Mouse (Mus musculus): ENCODE measurements around the gene 1700017B05Rik. TPM values are rescaled to one million over a fixed set of nuclear protein-coding genes. Genes with fewer than 3 reads are reported as not detected.
A peak's percentile ranks its signal among the peaks of the same experiment; 100 is the strongest.
"Not testable (repeated sequence)": the region's sequence is repeated elsewhere in the genome, so short reads cannot be mapped to it uniquely, and the experiment has no call there.

1700017B05Rik gene
- polyA plus RNA-seq (2015; fragmentation: Nextera tagmentation; extraction: Ambion mirVana) = 4.0 and 4.4 TPM in 2 replicates

DNA sequence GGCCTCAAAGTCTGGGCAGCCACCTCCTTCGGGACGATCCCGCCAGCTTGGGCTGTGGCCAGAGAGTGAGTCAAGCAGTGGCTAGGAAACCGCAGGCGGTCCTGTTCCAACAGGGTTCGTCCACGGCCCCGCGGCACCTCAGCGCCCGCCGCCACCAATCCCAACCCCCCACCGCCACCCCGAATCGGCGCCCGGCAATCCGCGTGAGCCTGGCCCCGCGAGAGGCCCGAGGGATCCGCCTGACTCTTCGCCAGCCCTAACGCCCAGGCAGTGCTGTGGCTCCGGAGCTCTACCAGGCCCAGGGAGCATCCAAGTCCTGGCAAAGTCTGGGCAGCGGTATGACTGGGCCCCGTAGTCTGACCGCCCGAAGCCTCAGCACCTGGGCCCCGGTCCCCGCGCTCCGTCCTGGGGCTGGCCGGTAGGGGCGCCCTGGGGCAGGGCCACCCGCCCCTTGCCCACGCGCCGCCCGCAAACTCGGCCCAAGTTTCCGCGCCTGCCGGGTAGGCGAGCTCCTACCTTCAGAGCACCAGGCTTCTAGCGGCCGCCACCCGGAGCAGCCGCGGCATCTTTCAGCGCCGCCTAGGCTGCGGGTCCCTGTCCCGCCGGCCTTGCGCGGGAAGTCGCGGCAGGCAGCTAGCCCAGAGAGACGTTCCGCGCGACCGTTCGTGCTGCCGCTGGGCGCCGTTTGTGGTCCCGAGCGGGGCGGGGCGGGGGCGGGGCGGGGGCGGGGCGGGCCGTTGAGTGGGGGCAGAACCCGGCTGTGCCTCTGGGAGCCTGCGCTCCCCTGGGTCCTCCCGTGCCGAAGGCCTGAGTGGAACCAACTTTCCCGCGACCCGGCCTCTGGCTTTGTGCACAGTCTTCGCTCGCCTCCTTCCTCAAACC is at the start of gene 1700017B05Rik:
1700017B05Rik (minus strand) TSS at position 700 of the 882 bp plus-strand sequence.
- no peaks in the 10 kb centered on the region for H3K36me3 ChIP-seq (replicated peaks)
- peak; percentile 72 for ATAC-seq (replicated peaks)
- H3K27ac ChIP-seq = peak within 1 kb of the TSS; percentile 13; the same call in 1 of the 2 replicates
- peak within 1 kb of the TSS; percentile 48 for H3K9ac ChIP-seq
- WGBS = under 1% methylated on average over 74 of the region's 87 CpGs
- H3K27me3 ChIP-seq (replicated peaks) = peaks cover 9% of the 10 kb centered on the region
- H3K9me3 ChIP-seq = no peaks in the 10 kb centered on the region
- H3K4me1 ChIP-seq = peaks cover 21% of the 10 kb centered on the region
- peak within 1 kb of the TSS; percentile 93 for H3K4me2 ChIP-seq
- peak within 1 kb of the TSS; percentile 60 for H3K4me3 ChIP-seq

- 93% methylated on average over 2 of the region's 2 CpGs for WGBS
- Histone ChIP-seq H3K27ac (no peak overlapping the region), H3K27me3 (replicated peaks) (no peaks in the 10 kb centered on the region), H3K4me3 (no peak overlapping the region), H3K9me3 (no peaks in the 10 kb centered on the region), H3K9ac (no peak overlapping the region), H3K4me1 (no peaks in the 10 kb centered on the region), H3K4me2 (no peak overlapping the region), H3K36me3 (replicated peaks) (no peaks in the 10 kb centered on the region)
- no peak for ATAC-seq (replicated peaks)
These were observed 48.5 kb upstream of the 1700017B05Rik start for GRCm38 (mm10) chr9:57310895-57311294.

GRCm38 (mm10) chr9:57309353-57309752 is 46.9 kb upstream of the 1700017B05Rik start:
- Histone ChIP-seq H3K4me1 (no peaks in the 10 kb centered on the region), H3K27ac (no peak overlapping the region), H3K4me3 (no peak overlapping the region), H3K9me3 (no peaks in the 10 kb centered on the region), H3K4me2 (no peak overlapping the region), H3K9ac (no peak overlapping the region), H3K36me3 (replicated peaks) (no peaks in the 10 kb centered on the region), H3K27me3 (replicated peaks) (no peaks in the 10 kb centered on the region)
- WGBS = 88% methylated on average over 4 of the region's 4 CpGs
- ATAC-seq (replicated peaks) = no peak

- no peaks in the 10 kb centered on the region for H3K4me1 ChIP-seq
- H3K36me3 ChIP-seq (replicated peaks) = no peaks in the 10 kb centered on the region
- no peak overlapping the region for H3K27ac ChIP-seq
- H3K9ac ChIP-seq = no peak overlapping the region
- no peaks in the 10 kb centered on the region for H3K9me3 ChIP-seq
- 87% methylated on average over 4 of the region's 4 CpGs for WGBS
- H3K4me2 ChIP-seq = no peak overlapping the region
- ATAC-seq (replicated peaks) = no peak
- no peak overlapping the region for H3K4me3 ChIP-seq
- H3K27me3 ChIP-seq (replicated peaks) = no peaks in the 10 kb centered on the region
These were observed 45.0 kb upstream of the 1700017B05Rik start for GRCm38 (mm10) chr9:57307456-57307855.

DNA sequence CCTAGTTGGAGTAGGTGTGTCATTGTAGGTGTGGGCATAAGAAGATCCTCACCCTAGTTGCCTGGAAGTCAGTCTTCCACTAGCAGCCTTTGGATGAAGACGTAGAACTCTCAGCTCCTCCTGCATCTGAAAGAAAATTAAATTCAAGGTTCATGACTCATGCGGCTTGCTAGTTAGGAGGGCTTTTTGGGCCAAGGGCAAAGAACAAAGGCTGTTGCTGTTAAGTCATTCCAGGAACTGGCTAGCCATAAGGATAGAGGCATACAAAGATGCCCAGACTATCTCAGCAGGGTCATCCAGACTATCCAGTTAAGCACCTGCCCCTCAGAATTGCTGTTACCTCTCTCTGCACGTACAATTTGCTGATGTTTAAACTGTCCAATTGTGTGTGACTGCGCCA is 42.3 kb upstream of the 1700017B05Rik start:
- not testable (repeated sequence) for H3K4me2 ChIP-seq; H3K4me3 ChIP-seq; H3K9me3 ChIP-seq; ATAC-seq (replicated peaks); H3K4me1 ChIP-seq; H3K27me3 ChIP-seq (replicated peaks); H3K27ac ChIP-seq; H3K36me3 ChIP-seq (replicated peaks); H3K9ac ChIP-seq
- WGBS = 91% methylated on average over 4 of the region's 4 CpGs

DNA sequence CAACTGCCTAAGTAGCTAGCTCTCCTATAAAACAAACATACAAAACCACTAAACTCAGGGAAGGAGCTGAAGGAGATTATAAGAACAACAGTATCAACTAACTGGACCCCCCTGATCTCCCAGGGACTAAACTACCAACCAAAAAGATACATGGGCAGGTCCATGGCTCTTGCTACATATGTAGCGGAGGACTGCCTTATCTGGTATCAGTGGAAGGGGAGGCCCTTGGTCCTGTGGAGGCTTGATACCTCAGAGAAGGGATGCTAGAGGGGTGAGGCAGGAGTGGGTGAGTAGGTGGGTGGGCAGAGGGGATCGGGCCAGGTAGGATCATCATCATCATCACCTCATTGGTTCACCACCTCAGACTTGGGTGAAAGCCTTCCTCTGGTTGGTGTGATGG is 41.8 kb upstream of the 1700017B05Rik start:
- Histone ChIP-seq H3K4me3 (no peak overlapping the region), H3K36me3 (replicated peaks) (no peaks in the 10 kb centered on the region), H3K4me1 (no peaks in the 10 kb centered on the region), H3K9me3 (no peaks in the 10 kb centered on the region), H3K27me3 (replicated peaks) (no peaks in the 10 kb centered on the region), H3K9ac (no peak overlapping the region), H3K27ac (no peak overlapping the region), H3K4me2 (no peak overlapping the region)
- no peak for ATAC-seq (replicated peaks)
- 91% methylated on average over 2 of the region's 2 CpGs for WGBS

DNA sequence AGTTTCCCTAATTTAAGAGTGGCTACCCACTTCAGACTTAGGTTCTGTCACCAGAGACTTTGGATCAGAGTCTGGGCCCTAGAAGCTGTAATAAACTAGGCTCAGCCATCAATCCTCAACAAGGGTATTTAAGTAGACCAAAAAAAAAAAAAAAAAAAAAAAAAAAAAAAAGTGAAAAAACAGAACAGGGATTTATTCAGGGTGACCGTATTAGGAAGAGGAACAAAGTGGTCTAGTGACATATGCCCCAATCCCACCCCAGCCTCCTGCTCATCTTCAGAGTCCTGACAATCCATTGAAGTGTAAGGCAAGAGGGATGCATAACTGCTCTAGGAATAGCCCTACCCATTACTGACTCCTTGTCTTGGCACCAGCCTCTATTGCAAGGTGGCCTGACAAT is 40.9 kb upstream of the 1700017B05Rik start:
- no peaks in the 10 kb centered on the region for H3K27me3 ChIP-seq (replicated peaks)
- no peak overlapping the region for H3K9ac ChIP-seq
- H3K4me1 ChIP-seq = no peaks in the 10 kb centered on the region
- no peaks in the 10 kb centered on the region for H3K9me3 ChIP-seq
- WGBS = 89% methylated on average over 1 of the region's 1 CpGs
- no peak for ATAC-seq (replicated peaks)
- no peaks in the 10 kb centered on the region for H3K36me3 ChIP-seq (replicated peaks)
- H3K4me3 ChIP-seq = no peak overlapping the region
- no peak overlapping the region for H3K4me2 ChIP-seq
- H3K27ac ChIP-seq = no peak overlapping the region

- no peak for ATAC-seq (replicated peaks)
- Histone ChIP-seq H3K4me2 (no peak overlapping the region), H3K4me1 (no peaks in the 10 kb centered on the region), H3K4me3 (no peak overlapping the region), H3K9me3 (no peaks in the 10 kb centered on the region), H3K36me3 (replicated peaks) (no peaks in the 10 kb centered on the region), H3K9ac (no peak overlapping the region), H3K27me3 (replicated peaks) (no peaks in the 10 kb centered on the region), H3K27ac (no peak overlapping the region)
- 81% methylated on average over 2 of the region's 2 CpGs for WGBS
These were observed 38.4 kb upstream of the 1700017B05Rik start for GRCm38 (mm10) chr9:57300825-57301224.

DNA sequence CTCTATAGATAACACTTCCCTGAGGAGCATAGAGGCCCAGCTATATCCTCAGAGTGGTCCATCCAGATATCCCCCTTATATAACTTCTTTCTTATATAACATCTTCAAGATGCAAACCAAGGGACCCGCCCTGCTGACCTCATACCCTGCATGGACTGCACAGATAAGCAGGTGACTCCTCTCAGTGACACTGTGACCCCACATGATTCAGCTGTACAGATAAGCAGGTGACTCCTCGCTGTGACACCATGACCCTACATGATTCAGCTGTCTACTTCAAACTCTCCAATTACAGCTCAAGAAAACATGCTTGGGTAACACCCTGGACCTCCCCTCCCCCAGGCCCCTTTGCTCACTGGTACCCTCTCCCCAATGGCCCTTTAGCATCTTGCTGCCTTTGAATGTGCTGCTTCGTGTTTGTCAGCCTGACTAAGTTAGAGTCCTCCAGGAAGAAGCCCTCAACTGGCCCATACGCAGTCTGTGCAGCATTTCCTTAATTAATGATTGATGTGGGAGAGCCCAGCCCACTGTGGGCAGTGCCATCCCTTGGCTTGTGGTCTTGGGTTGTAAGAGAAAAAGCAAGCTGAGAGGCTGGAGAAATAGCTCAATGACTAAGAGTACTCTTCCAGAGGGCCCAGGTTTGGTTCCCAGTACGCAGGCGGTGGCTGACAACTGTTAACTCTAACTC is 37.5 kb upstream of the 1700017B05Rik start:
- no peak overlapping the region for H3K27ac ChIP-seq
- no peaks in the 10 kb centered on the region for H3K9me3 ChIP-seq
- no peak overlapping the region for H3K9ac ChIP-seq
- H3K4me3 ChIP-seq = no peak overlapping the region
- H3K27me3 ChIP-seq (replicated peaks) = no peaks in the 10 kb centered on the region
- H3K4me1 ChIP-seq = no peaks in the 10 kb centered on the region
- ATAC-seq (replicated peaks) = no peak
- H3K36me3 ChIP-seq (replicated peaks) = no peaks in the 10 kb centered on the region
- no peak overlapping the region for H3K4me2 ChIP-seq
- 82% methylated on average over 6 of the region's 6 CpGs for WGBS

DNA sequence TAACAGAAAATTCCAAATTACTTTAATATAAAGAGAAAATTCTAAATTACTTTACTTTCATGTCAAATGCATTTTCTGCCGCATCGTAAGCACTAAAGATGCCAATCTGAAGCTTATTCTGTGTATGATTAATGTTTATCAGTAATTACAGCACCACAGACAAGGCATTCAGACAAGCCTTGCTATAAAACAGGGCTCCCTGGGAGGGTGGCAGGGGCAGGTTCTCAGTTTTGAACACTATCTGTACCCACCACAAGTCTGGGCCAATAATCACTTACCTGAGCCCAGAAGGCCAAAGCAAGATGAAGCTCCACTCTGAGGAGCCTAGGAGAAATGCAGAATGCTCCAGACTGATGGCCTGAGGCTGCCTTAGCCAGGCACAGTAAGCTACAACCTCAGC is 35.5 kb upstream of the 1700017B05Rik start:
- WGBS = 93% methylated on average over 2 of the region's 2 CpGs
- Histone ChIP-seq H3K9me3 (no peaks in the 10 kb centered on the region), H3K4me1 (no peaks in the 10 kb centered on the region), H3K36me3 (replicated peaks) (no peaks in the 10 kb centered on the region), H3K27me3 (replicated peaks) (no peaks in the 10 kb centered on the region), H3K4me2 (no peak overlapping the region), H3K27ac (no peak overlapping the region), H3K4me3 (no peak overlapping the region), H3K9ac (no peak overlapping the region)
- ATAC-seq (replicated peaks) = no peak

GRCm38 (mm10) chr9:57296277-57296676 is 33.9 kb upstream of the 1700017B05Rik start:
- Histone ChIP-seq H3K4me3 (no peak overlapping the region), H3K27me3 (replicated peaks) (no peaks in the 10 kb centered on the region), H3K9me3 (no peaks in the 10 kb centered on the region), H3K4me1 (no peaks in the 10 kb centered on the region), H3K27ac (no peak overlapping the region), H3K36me3 (replicated peaks) (no peaks in the 10 kb centered on the region), H3K9ac (no peak overlapping the region), H3K4me2 (no peak overlapping the region)
- WGBS = 63% methylated on average over 8 of the region's 8 CpGs
- no peak for ATAC-seq (replicated peaks)

GRCm38 (mm10) chr9:57295666-57296065 is 33.3 kb upstream of the 1700017B05Rik start:
- WGBS = 78% methylated on average over 3 of the region's 3 CpGs
- Histone ChIP-seq H3K4me3 (no peak overlapping the region), H3K9ac (no peak overlapping the region), H3K36me3 (replicated peaks) (no peaks in the 10 kb centered on the region), H3K4me2 (no peak overlapping the region), H3K27ac (no peak overlapping the region), H3K27me3 (replicated peaks) (no peaks in the 10 kb centered on the region), H3K4me1 (no peaks in the 10 kb centered on the region), H3K9me3 (no peaks in the 10 kb centered on the region)
- no peak for ATAC-seq (replicated peaks)

All from midbrain, embryonic 15.5 days (tissue).